Mouse (Mus musculus): Measurements from ENCODE around the gene Pigt. TPM values are rescaled to one million over a fixed set of nuclear protein-coding genes. Genes with fewer than 3 reads are reported as not detected.

Gene Pigt
- total RNA-seq, 2 experiments from 2014 or later: 30.8 to 70.8 TPM

Other genes starting within 250 kb of the Pigt start
- gene Svs3b, start 240.9 kb upstream of the Pigt start, total RNA-seq (2015): not detected in 2 replicates
- gene Svs3b, start 240.9 kb upstream of the Pigt start, total RNA-seq (2017): not detected in 2 replicates
- gene Svs4, start 219.1 kb upstream of the Pigt start, total RNA-seq (2015): not detected in 2 replicates
- not detected in 2 replicates for gene Svs4, start 219.1 kb upstream of the Pigt start, total RNA-seq (2017)
- not detected in 2 replicates for gene Svs3a, start 208.3 kb upstream of the Pigt start, total RNA-seq (2015)
- not detected in 2 replicates for gene Svs3a, start 208.3 kb upstream of the Pigt start, total RNA-seq (2017)
- not detected in 2 replicates for gene Svs6, start 180.8 kb upstream of the Pigt start, total RNA-seq (2015)
- not detected in 2 replicates for gene Svs6, start 180.8 kb upstream of the Pigt start, total RNA-seq (2017)
- gene Svs5, start 164.8 kb upstream of the Pigt start, total RNA-seq (2015): not detected in 2 replicates
- not detected in 2 replicates for gene Svs5, start 164.8 kb upstream of the Pigt start, total RNA-seq (2017)
- 454 and 463 TPM in 2 replicates for gene Slpi, start 108.4 kb upstream of the Pigt start, total RNA-seq (2015)
- gene Slpi, start 108.4 kb upstream of the Pigt start, total RNA-seq (2017): 81.4 and 109 TPM in 2 replicates
- not detected in 2 replicates for gene Rbpjl, start 94.4 kb upstream of the Pigt start, total RNA-seq (2015)
- gene Rbpjl, start 94.4 kb upstream of the Pigt start, total RNA-seq (2017): not detected in 2 replicates
- not detected in 2 replicates for gene Matn4, start 92.4 kb upstream of the Pigt start, total RNA-seq (2015)
- gene Matn4, start 92.4 kb upstream of the Pigt start, total RNA-seq (2017): not detected in 2 replicates
- 0.76 and 0.82 TPM in 2 replicates for gene Sdc4, start 53.6 kb upstream of the Pigt start, total RNA-seq (2015)
- 0.49 and 0.88 TPM in 2 replicates for gene Sdc4, start 53.6 kb upstream of the Pigt start, total RNA-seq (2017)
- 50.9 and 52.3 TPM in 2 replicates for gene Sys1, start 40.6 kb upstream of the Pigt start, total RNA-seq (2015)
- gene Sys1, start 40.6 kb upstream of the Pigt start, total RNA-seq (2017): 14.9 and 20.2 TPM in 2 replicates
- not detected in 2 replicates for gene Gm20458, start 36.6 kb upstream of the Pigt start, total RNA-seq (2015)
- not detected in 2 replicates for gene Gm20458, start 36.6 kb upstream of the Pigt start, total RNA-seq (2017)
- not detected in 2 replicates for gene Trp53tg5, start 23.8 kb upstream of the Pigt start, total RNA-seq (2015)
- gene Trp53tg5, start 23.8 kb upstream of the Pigt start, total RNA-seq (2017): not detected in 2 replicates
- gene Dbndd2, start 11.4 kb upstream of the Pigt start, total RNA-seq (2015): 3.2 and 7.9 TPM in 2 replicates
- 1.4 and 2.0 TPM in 2 replicates for gene Dbndd2, start 11.4 kb upstream of the Pigt start, total RNA-seq (2017)
- not detected in 2 replicates for gene Wfdc2, start 64.9 kb downstream of the Pigt start, total RNA-seq (2015)
- not detected in 2 replicates for gene Wfdc2, start 64.9 kb downstream of the Pigt start, total RNA-seq (2017)
- not detected in 2 replicates for gene Spint3, start 75.9 kb downstream of the Pigt start, total RNA-seq (2015)
- gene Spint3, start 75.9 kb downstream of the Pigt start, total RNA-seq (2017): not detected in 2 replicates
- not detected in 2 replicates for gene Wfdc6a, start 87.9 kb downstream of the Pigt start, total RNA-seq (2015)
- not detected in 2 replicates for gene Wfdc6a, start 87.9 kb downstream of the Pigt start, total RNA-seq (2017)
- not detected in 2 replicates for gene Eppin, start 96.1 kb downstream of the Pigt start, total RNA-seq (2015)
- gene Eppin, start 96.1 kb downstream of the Pigt start, total RNA-seq (2017): not detected in 2 replicates
- not detected in 2 replicates for gene Wfdc6b, start 116.0 kb downstream of the Pigt start, total RNA-seq (2015)
- gene Wfdc6b, start 116.0 kb downstream of the Pigt start, total RNA-seq (2017): not detected in 2 replicates
- not detected in 2 replicates for gene Wfdc8, start 116.1 kb downstream of the Pigt start, total RNA-seq (2015)
- not detected in 2 replicates for gene Wfdc8, start 116.1 kb downstream of the Pigt start, total RNA-seq (2017)
- not detected in 2 replicates for gene Wfdc16, start 141.3 kb downstream of the Pigt start, total RNA-seq (2015)
- gene Wfdc16, start 141.3 kb downstream of the Pigt start, total RNA-seq (2017): not detected in 2 replicates
- gene Wfdc10, start 158.5 kb downstream of the Pigt start, total RNA-seq (2015): not detected in 2 replicates
- gene Wfdc10, start 158.5 kb downstream of the Pigt start, total RNA-seq (2017): not detected in 2 replicates
- gene Wfdc9, start 159.1 kb downstream of the Pigt start, total RNA-seq (2015): not detected in 2 replicates
- not detected in 2 replicates for gene Wfdc9, start 159.1 kb downstream of the Pigt start, total RNA-seq (2017)
- not detected in 2 replicates for gene Wfdc11, start 176.6 kb downstream of the Pigt start, total RNA-seq (2015)
- gene Wfdc11, start 176.6 kb downstream of the Pigt start, total RNA-seq (2017): not detected in 2 replicates
- not detected in 2 replicates for gene Wfdc13, start 187.6 kb downstream of the Pigt start, total RNA-seq (2015)
- not detected in 2 replicates for gene Wfdc13, start 187.6 kb downstream of the Pigt start, total RNA-seq (2017)
- not detected in 2 replicates for gene Spint4, start 201.0 kb downstream of the Pigt start, total RNA-seq (2015)
- not detected in 2 replicates for gene Spint4, start 201.0 kb downstream of the Pigt start, total RNA-seq (2017)
- not detected in 2 replicates for gene Spint5, start 217.8 kb downstream of the Pigt start, total RNA-seq (2015)
- gene Spint5, start 217.8 kb downstream of the Pigt start, total RNA-seq (2017): not detected in 2 replicates
- gene Wfdc3, start 248.4 kb downstream of the Pigt start, total RNA-seq (2015): 1.0 TPM in 1 of 2 replicates, not detected in the other
- not detected in 2 replicates for gene Wfdc3, start 248.4 kb downstream of the Pigt start, total RNA-seq (2017)
- gene Dnttip1, start 248.5 kb downstream of the Pigt start, total RNA-seq (2015): 27.3 and 28.5 TPM in 2 replicates
- gene Dnttip1, start 248.5 kb downstream of the Pigt start, total RNA-seq (2017): 18.5 and 27.0 TPM in 2 replicates

All from megakaryocyte, adult 5-6 weeks (primary cell).